Mouse (Mus musculus) hindbrain, embryonic 14.5 days (tissue): ENCODE data around the gene Aamp. TPM values are rescaled to one million over a fixed set of nuclear protein-coding genes. Genes with fewer than 3 reads are reported as not detected.

Experiments
- ATAC-seq: fragments of 200-750 bp; cut with Nextera tagmentation; 2 replicates; pipeline ENCODE4 v1.8.0; 2017; ENCODE audit warnings: moderate number of reproducible peaks, mild to moderate bottlenecking, moderate TSS enrichment, moderate library complexity; ENCODE audit not compliant: low FRiP score
- DNase-seq: peaks from one replicate; pipeline ENCODE4 v3.0.0-alpha.2; 2015; ENCODE audit warnings: low spot score
- H3K27ac ChIP-seq: fragments of 300-500 bp; sonication (generic); 2 replicates; pipeline ENCODE4 v1.5.1; 2014; ENCODE audit warnings: mild to moderate bottlenecking, moderate library complexity
- H3K27me3 ChIP-seq: fragments of 300-500 bp; sonication (generic); 2 replicates; pipeline ENCODE4 v1.6.1; 2014; ENCODE audit warnings: mild to moderate bottlenecking, low read length, mixed read lengths; ENCODE audit not compliant: control insufficient read depth, insufficient read depth
- H3K36me3 ChIP-seq: fragments of 300-500 bp; sonication (generic); replicated peaks from 2 replicates; pipeline ENCODE4 v1.6.1; 2014; ENCODE audit not compliant: control insufficient read depth, insufficient read depth
- H3K4me1 ChIP-seq: fragments of 300-500 bp; sonication (generic); replicated peaks from 2 replicates; pipeline ENCODE4 v1.6.1; 2014; ENCODE audit warnings: antibody characterized with exemption, low read length, mixed read lengths; ENCODE audit not compliant: control insufficient read depth, insufficient read depth
- H3K4me2 ChIP-seq: fragments of 300-500 bp; sonication (generic); replicated peaks from 2 replicates; pipeline ENCODE4 v1.6.1; 2014; ENCODE audit warnings: mild to moderate bottlenecking, moderate library complexity
- H3K4me3 ChIP-seq: fragments of 300-500 bp; sonication (generic); replicated peaks from 2 replicates; pipeline ENCODE4 v1.5.1; 2014; ENCODE audit warnings: mild to moderate bottlenecking, low read length
- H3K9ac ChIP-seq: fragments of 300-500 bp; sonication (generic); 2 replicates; pipeline ENCODE4 v1.6.1; 2014
- H3K9me3 ChIP-seq: fragments of 300-500 bp; sonication (generic); 2 replicates; pipeline ENCODE4 v1.6.1; 2016; ENCODE audit warnings: low read length; ENCODE audit not compliant: control insufficient read depth
- WGBS: fragments of 180-500 bp; shearing (Covaris S2); extraction: QIAGEN DNeasy Blood & Tissue Kit; methylation state at CpG from one replicate; pipeline ENCODE4 v1.1.7; 2014; 5-methylcytosine and 5-hydroxymethylcytosine counted together
- polyA plus RNA-seq: library from polyadenylated mRNA; unstranded; fragments of >200 nt; fragmentation: Nextera tagmentation; extraction: Ambion mirVana; gene quantifications from 2 replicates; pipeline ENCODE4 v1.2.1, GENCODE M21; 2014

Aamp gene
- polyA plus RNA-seq, 1 experiment from 2014 or later = 188 TPM

DNA sequence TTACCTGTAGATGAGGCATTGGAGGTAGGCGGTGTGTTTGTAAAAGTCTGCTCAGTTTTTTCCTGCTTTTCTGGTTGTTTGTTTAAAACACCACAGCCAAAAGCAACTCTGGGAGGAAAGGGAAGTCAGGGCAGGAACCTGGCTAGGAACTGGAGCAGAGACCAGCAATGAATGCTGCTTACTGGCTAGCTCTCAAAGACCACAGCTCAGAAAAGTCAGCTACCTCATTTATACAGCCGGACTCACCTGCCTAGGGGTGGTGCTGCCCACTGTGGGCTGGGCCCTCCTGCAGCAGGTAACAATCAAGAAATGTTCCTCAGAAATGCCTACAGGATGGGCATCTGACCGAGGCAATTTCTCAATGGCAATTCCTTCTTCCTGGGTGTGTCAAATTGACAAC lies 30.3 kb upstream of the Aamp start:
- H3K4me1 ChIP-seq = no peaks in the 10 kb centered on the region
- no peaks in the 10 kb centered on the region for H3K9me3 ChIP-seq
- WGBS = 93% methylated on average over 3 of the region's 3 CpGs
- no peak overlapping the region for H3K4me2 ChIP-seq
- H3K27ac ChIP-seq = no peak overlapping the region
- no peaks in the 10 kb centered on the region for H3K27me3 ChIP-seq
- no peaks in the 10 kb centered on the region for H3K36me3 ChIP-seq
- no peak overlapping the region for H3K4me3 ChIP-seq
- ATAC-seq (no peak), DNase-seq (no peak)
- H3K9ac ChIP-seq = no peak overlapping the region

DNA sequence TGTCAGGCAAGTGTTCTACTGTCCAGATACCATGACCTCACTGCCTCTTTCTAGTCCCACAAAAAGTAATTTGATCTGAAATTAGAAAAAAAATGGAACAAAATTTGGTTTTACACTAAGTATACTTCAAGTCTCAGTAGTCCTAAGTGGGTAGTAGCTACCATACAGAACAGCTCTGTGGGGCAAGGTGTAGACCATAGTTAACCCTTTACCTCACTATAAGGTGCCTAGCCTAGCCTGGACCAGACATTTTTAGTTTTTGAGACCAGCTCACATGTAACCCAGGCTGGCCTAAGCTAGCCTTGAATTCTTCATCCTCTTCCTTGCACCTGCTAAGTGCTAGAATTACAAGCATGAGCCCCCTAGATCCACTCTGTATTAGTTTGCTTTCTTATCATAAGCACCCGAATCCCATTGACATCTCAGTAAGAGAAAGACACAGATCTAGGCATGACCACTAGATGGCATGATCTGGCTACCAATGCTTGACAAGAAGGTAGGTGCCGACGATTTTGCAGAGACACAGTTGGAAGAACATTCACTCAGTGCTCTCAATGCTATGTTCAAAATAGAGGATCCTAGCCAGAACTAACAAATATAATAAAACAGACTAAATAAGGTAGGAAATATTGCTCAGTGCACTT lies 28.6 kb upstream of the Aamp start:
- H3K4me2 ChIP-seq = no peak overlapping the region
- H3K4me3 ChIP-seq = no peak overlapping the region
- no peak overlapping the region for H3K9ac ChIP-seq
- H3K4me1 ChIP-seq = no peaks in the 10 kb centered on the region
- no peaks in the 10 kb centered on the region for H3K36me3 ChIP-seq
- peak; percentile 51; the same call in 1 of the 2 replicates for ATAC-seq
- no peak overlapping the region for H3K27ac ChIP-seq
- no peaks in the 10 kb centered on the region for H3K27me3 ChIP-seq
- WGBS = 5% methylated on average over 3 of the region's 3 CpGs
- DNase-seq = peak; percentile 87
- no peaks in the 10 kb centered on the region for H3K9me3 ChIP-seq

DNA sequence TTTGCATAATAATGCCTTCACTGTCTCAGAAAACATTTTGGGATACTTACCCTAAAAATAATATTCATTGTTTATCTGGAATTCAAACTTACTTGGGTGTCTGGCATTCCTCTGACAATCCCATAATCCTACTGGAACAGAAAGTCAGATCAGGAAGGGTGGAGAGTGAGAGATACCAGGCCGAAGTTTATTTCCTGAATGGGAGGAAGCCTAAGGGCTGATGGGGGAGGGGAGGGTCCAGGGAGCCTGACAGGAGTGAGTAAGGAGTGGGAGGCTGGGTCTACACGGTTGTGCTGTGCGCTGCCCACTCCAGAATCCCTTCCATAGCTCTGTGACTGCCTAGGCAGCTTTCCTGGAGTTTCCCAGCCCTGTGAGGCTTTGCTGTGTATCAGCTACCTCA lies 25.2 kb upstream of the Aamp start:
- H3K9me3 ChIP-seq = no peaks in the 10 kb centered on the region
- no peak for DNase-seq
- no peaks in the 10 kb centered on the region for H3K4me1 ChIP-seq
- no peaks in the 10 kb centered on the region for H3K27me3 ChIP-seq
- no peak for ATAC-seq
- WGBS = 61% methylated on average over 3 of the region's 3 CpGs
- no peak overlapping the region for H3K27ac ChIP-seq
- H3K4me3 ChIP-seq = no peak overlapping the region
- no peak overlapping the region for H3K4me2 ChIP-seq
- no peaks in the 10 kb centered on the region; the same call in 1 of the 2 replicates for H3K36me3 ChIP-seq
- no peak overlapping the region for H3K9ac ChIP-seq

DNA sequence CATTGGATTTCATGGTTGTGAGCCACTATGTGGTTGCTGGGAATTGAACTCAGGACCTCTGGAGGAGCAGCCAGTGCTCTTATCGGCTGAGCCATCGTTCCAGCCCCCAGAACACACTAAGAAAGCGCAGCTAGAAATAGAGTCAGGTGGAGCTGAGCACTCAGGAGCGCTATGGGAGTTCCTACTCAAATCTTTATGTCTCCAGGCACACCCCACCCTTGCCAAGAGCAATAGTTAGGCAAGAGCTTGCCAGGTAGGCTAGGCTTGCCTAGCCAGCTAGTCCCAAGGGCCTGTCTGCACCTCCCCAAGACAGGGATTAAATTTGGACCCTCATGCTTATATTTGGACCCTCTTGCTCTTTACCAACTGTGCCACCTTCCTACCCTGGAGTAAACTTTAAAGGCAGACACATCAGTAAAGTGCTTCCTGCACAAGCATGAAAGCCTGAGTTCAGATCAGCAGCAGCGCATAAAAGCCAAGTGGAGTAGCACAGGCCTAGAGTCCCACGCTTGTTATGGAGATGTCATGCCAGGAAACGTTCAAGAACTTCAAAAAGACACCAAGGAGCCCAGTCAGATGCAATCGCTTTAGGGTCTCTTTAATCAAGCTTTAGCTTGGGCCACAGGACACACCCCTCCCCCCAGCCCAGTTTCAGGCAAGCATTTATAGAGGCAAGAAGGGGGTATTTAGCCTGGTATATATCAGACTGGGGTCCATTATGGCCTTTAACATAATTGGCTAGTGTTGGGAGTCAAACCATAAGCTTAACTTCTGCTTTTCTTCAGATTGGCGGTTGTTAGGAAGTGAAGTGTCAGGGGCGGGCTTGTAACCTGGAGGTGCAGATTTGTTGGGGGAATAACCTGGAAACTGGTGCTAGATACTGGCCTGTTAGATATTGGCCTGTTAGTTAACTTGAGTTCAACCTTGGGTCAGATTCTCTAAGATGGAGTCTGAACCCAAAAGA lies 23.7 kb upstream of the Aamp start:
- ATAC-seq (no peak), DNase-seq (no peak)
- Histone ChIP-seq H3K4me3 (no peak overlapping the region), H3K4me2 (no peak overlapping the region), H3K9me3 (no peaks in the 10 kb centered on the region), H3K27ac (no peak overlapping the region), H3K36me3 (no peaks in the 10 kb centered on the region; the same call in 1 of the 2 replicates), H3K4me1 (peaks cover 11% of the 10 kb centered on the region; the same call in 1 of the 2 replicates), H3K27me3 (peaks cover 9% of the 10 kb centered on the region), H3K9ac (no peak overlapping the region)
- WGBS = 77% methylated on average over 10 of the region's 10 CpGs

DNA sequence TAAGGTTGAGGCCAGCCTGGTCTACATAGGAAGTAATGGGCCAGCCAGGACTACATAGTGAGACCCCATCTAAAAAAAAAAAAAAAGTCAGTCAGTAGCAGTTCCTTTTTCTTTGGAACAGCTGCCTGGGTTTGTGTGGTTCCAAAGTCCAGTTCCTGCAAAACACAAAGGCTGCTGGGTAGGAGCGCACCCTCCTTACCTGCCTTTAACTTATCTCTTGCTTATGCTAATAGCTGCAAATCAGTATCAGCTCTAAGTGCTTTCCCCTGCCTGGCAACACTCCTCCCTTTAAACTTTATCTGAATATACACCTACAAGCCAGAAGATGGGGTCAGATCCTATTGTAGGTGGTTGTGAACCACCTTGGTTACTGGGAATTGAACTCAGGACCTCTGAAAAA lies 22.6 kb upstream of the Aamp start:
- Histone ChIP-seq H3K27ac (no peak overlapping the region), H3K4me3 (no peak overlapping the region), H3K27me3 (peaks cover 18% of the 10 kb centered on the region), H3K9me3 (no peaks in the 10 kb centered on the region), H3K4me1 (peaks cover 13% of the 10 kb centered on the region; the same call in 1 of the 2 replicates), H3K4me2 (no peak overlapping the region), H3K9ac (no peak overlapping the region), H3K36me3 (no peaks in the 10 kb centered on the region; the same call in 1 of the 2 replicates)
- ATAC-seq = no peak
- DNase-seq = no peak
- WGBS = 96% methylated on average over 1 of the region's 1 CpGs

DNA sequence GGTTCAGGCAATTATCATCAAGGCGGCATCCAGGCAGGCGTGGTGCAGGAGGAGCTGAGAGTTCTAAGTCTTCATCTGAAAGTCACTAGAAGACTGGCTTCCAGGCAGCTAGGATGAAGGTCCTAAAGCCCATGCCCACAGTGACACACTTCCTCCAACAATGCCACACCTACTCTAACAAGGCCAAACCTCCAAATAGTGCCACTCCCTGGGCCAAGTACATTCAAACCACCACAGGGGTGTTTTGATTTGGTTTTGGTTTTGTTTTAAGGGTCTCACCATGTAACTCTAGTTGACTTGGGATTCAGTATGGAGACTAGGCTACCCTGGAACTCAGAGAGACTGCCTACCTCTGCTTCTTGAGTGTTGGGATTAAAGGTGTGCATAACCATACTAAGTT lies 21.0 kb upstream of the Aamp start, which contains the start of gene Tmbim1:
Gene Tmbim1 (minus strand): TSS at position 101 of the 400 bp plus-strand sequence.
- Histone ChIP-seq H3K9ac (0 out of 2 replicates have a peak within 1 kb of the TSS, but pooled peaks have one; percentile 56), H3K4me1 (peaks cover 13% of the 10 kb centered on the region; the same call in 1 of the 2 replicates), H3K27me3 (peaks cover 18% of the 10 kb centered on the region), H3K36me3 (no peaks in the 10 kb centered on the region; the same call in 1 of the 2 replicates), H3K9me3 (no peaks in the 10 kb centered on the region), H3K27ac (no peak within 1 kb of the TSS), H3K4me3 (peak within 1 kb of the TSS; percentile 36; the same call in 1 of the 2 replicates), H3K4me2 (peak within 1 kb of the TSS; percentile 59)
- DNase-seq (no peak), ATAC-seq (no peak)
- 96% methylated on average over 2 of the region's 2 CpGs for WGBS

DNA sequence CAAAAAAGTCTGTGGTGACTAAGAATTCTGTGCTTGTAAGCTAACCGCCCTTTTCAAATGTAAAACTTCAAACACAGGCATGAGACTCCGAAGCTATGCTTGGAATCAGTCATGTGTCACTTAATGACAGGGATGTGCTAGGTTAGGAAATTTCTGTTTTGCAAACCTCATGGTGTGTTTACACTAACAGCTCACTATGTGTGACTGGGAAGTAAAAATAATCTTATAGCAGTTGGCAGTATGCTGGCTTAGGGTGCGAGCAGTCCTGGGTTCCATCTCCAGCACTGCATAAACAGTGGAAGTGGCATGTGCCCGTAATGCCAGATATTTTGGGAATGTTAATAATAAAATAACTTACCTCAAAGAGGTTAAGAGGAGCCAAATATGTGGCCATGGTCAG lies 20.4 kb upstream of the Aamp start:
- Histone ChIP-seq H3K27me3 (peaks cover 18% of the 10 kb centered on the region), H3K4me1 (peaks cover 13% of the 10 kb centered on the region; the same call in 1 of the 2 replicates), H3K9ac (no peak overlapping the region), H3K9me3 (no peaks in the 10 kb centered on the region), H3K36me3 (no peaks in the 10 kb centered on the region; the same call in 1 of the 2 replicates), H3K4me3 (no peak overlapping the region), H3K27ac (no peak overlapping the region), H3K4me2 (no peak overlapping the region)
- WGBS = 76% methylated on average over 4 of the region's 4 CpGs
- no peak for DNase-seq
- ATAC-seq = no peak

DNA sequence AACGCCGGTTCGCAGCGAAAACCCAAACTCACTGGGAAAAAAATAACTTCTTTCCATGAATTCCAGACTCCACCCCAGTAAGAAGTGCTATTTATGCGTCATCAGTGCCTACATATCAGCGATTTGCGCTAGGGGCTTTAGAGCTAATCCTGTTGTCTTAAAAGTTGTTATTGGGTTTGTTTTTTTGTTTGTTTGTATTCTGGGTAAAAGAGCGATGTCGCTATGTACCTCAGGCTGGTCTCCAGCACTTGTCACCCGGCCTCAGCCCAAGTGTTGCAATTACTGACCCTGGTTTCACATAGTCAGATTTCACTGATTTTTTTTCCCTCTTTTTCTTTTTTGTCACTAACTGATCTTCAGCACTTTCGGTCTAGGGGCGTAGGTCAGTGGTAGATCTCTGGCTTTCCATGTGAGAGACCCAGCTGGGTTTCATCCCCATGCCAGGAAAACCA lies 19.8 kb upstream of the Aamp start:
- no peak for ATAC-seq
- no peak for DNase-seq
- WGBS = 10% methylated on average over 12 of the region's 12 CpGs

More for the DNA sequence above, 19.8 kb upstream of the Aamp start:
- Histone ChIP-seq H3K36me3 (no peaks in the 10 kb centered on the region; the same call in 1 of the 2 replicates), H3K9me3 (no peaks in the 10 kb centered on the region), H3K4me1 (peaks cover 13% of the 10 kb centered on the region; the same call in 1 of the 2 replicates), H3K9ac (peak overlapping the region; percentile 56), H3K4me2 (peak overlapping the region; percentile 59), H3K4me3 (peak overlapping the region; percentile 36), H3K27me3 (peaks cover 18% of the 10 kb centered on the region), H3K27ac (peak overlapping the region; percentile 38; the same call in 1 of the 2 replicates)
